Mouse (Mus musculus): ENCODE results near the gene Soat1. TPM values are rescaled to one million over a fixed set of nuclear protein-coding genes. Genes with fewer than 3 reads are reported as not detected.
A peak's percentile ranks its signal among the peaks of the same experiment; 100 is the strongest.

The Soat1 gene
- polyA plus RNA-seq, 1 experiment from 2014 or later: 45.6 TPM

- DNase-seq (ENCODE audit: low spot score): no peak
These were observed 9.2 kb downstream of the Soat1 start for GRCm38 (mm10) chr1:156464963-156465362.

- DNase-seq (ENCODE audit: low spot score): no peak
These were observed 9.9 kb downstream of the Soat1 start for GRCm38 (mm10) chr1:156463981-156464853.

- DNase-seq (ENCODE audit: low spot score): peak; percentile 26
These were observed 11.7 kb downstream of the Soat1 start for GRCm38 (mm10) chr1:156462273-156462991.

- no peak for DNase-seq (ENCODE audit: low spot score)
These were observed 13.1 kb downstream of the Soat1 start for GRCm38 (mm10) chr1:156461036-156461435.

GRCm38 (mm10) chr1:156460216-156460615 lies 13.9 kb downstream of the Soat1 start:
- no peak for DNase-seq (ENCODE audit: low spot score)

- peak; percentile 26 for DNase-seq (ENCODE audit: low spot score)
These were observed 14.4 kb downstream of the Soat1 start for GRCm38 (mm10) chr1:156459690-156460089.

- no peak for DNase-seq (ENCODE audit: low spot score)
These were observed 15.6 kb downstream of the Soat1 start for GRCm38 (mm10) chr1:156458391-156459060.

- no peak for DNase-seq (ENCODE audit: low spot score)
These were observed 18.9 kb downstream of the Soat1 start for GRCm38 (mm10) chr1:156455005-156455758.

GRCm38 (mm10) chr1:156454384-156454783 lies 19.7 kb downstream of the Soat1 start:
- no peak for DNase-seq (ENCODE audit: low spot score)

- DNase-seq (ENCODE audit: low spot score): no peak
These were observed 20.3 kb downstream of the Soat1 start for GRCm38 (mm10) chr1:156453876-156454275.

- DNase-seq (ENCODE audit: low spot score): no peak
These were observed 23.7 kb downstream of the Soat1 start for GRCm38 (mm10) chr1:156450478-156450877.

GRCm38 (mm10) chr1:156449691-156450090 lies 24.4 kb downstream of the Soat1 start:
- no peak for DNase-seq (ENCODE audit: low spot score)

- no peak for DNase-seq (ENCODE audit: low spot score)
These were observed 25.0 kb downstream of the Soat1 start for GRCm38 (mm10) chr1:156449089-156449488.

GRCm38 (mm10) chr1:156445049-156445448 lies 29.1 kb downstream of the Soat1 start:
- no peak for DNase-seq (ENCODE audit: low spot score)

GRCm38 (mm10) chr1:156442776-156443175 lies 31.4 kb downstream of the Soat1 start:
- no peak for DNase-seq (ENCODE audit: low spot score)

- no peak for DNase-seq (ENCODE audit: low spot score)
These were observed 31.9 kb downstream of the Soat1 start for GRCm38 (mm10) chr1:156442266-156442665.

GRCm38 (mm10) chr1:156437726-156438125 lies 36.4 kb downstream of the Soat1 start:
- no peak for DNase-seq (ENCODE audit: low spot score)

- DNase-seq (ENCODE audit: low spot score): no peak
These were observed 37.0 kb downstream of the Soat1 start for GRCm38 (mm10) chr1:156437016-156437708.

GRCm38 (mm10) chr1:156433497-156433896 lies 40.6 kb downstream of the Soat1 start:
- no peak for DNase-seq (ENCODE audit: low spot score)

GRCm38 (mm10) chr1:156432498-156432897 lies 41.6 kb downstream of the Soat1 start:
- DNase-seq (ENCODE audit: low spot score): no peak

GRCm38 (mm10) chr1:156428434-156428833 lies 45.7 kb downstream of the Soat1 start:
- DNase-seq (ENCODE audit: low spot score): no peak
